Mouse (Mus musculus) heart, embryonic 14.5 days (tissue): ENCODE results near the gene Rcbtb2. TPM values are rescaled to one million over a fixed set of nuclear protein-coding genes. Genes with fewer than 3 reads are reported as not detected.
"Not testable (repeated sequence)": the region's sequence is repeated elsewhere in the genome, so short reads cannot be mapped to it uniquely, and the experiment has no call there.

Experiments used
- ATAC-seq: fragments of 200-750 bp; cut with Nextera tagmentation; 2 replicates; pipeline ENCODE4 v1.8.0; 2017; ENCODE audit warnings: low read depth, moderate TSS enrichment; ENCODE audit not compliant: insufficient number of reproducible peaks, insufficient read depth, low FRiP score
- H3K27ac ChIP-seq, 2 experiments: fragments of 200-500 bp in 1 of 2; fragments of 300-500 bp in 1 of 2; sonication (generic) in 1 of 2; replicated peaks in 1 of 2; 2 replicates each; pipeline ENCODE4 v1.5.1; 2012 to 2014; ENCODE audit warnings: low read depth in 2 of 2, low read length in 2 of 2, control low read depth in 1 of 2, mild to moderate bottlenecking in 1 of 2, mixed read lengths in 1 of 2; ENCODE audit not compliant: control insufficient read depth in 1 of 2, insufficient read depth in 1 of 2
- H3K27me3 ChIP-seq: fragments of 300-500 bp; sonication (generic); 2 replicates; pipeline ENCODE4 v1.6.1; 2014; ENCODE audit warnings: mild to moderate bottlenecking, low read length, control low read depth; ENCODE audit not compliant: control insufficient read depth, insufficient read depth
- H3K36me3 ChIP-seq: fragments of 300-500 bp; sonication (generic); 2 replicates; pipeline ENCODE4 v1.6.1; 2014; ENCODE audit warnings: mild to moderate bottlenecking, control low read depth, low read length, mixed read lengths; ENCODE audit not compliant: control insufficient read depth, insufficient read depth
- H3K4me1 ChIP-seq, 2 experiments: fragments of 200-500 bp in 1 of 2; fragments of 300-500 bp in 1 of 2; sonication (generic) in 1 of 2; 2 replicates each; pipeline ENCODE4 v1.6.1; 2012 to 2014; ENCODE audit warnings: low read length in 2 of 2, control low read depth in 1 of 2, mixed read lengths in 1 of 2; ENCODE audit not compliant: control insufficient read depth in 2 of 2, insufficient read depth in 2 of 2
- H3K4me2 ChIP-seq: fragments of 300-500 bp; sonication (generic); 2 replicates; pipeline ENCODE4 v1.6.1; 2014; ENCODE audit warnings: mild to moderate bottlenecking, low read length
- H3K4me3 ChIP-seq, 2 experiments: fragments of 200-500 bp in 1 of 2; fragments of 300-500 bp in 1 of 2; sonication (generic) in 1 of 2; 2 replicates each; pipeline ENCODE4 v1.5.1; 2012 to 2014; ENCODE audit warnings: low read length in 2 of 2, mild to moderate bottlenecking in 2 of 2, control low read depth in 1 of 2, low read depth in 1 of 2, moderate library complexity in 1 of 2; ENCODE audit not compliant: control insufficient read depth in 1 of 2, insufficient read depth in 1 of 2
- H3K9ac ChIP-seq: fragments of 300-500 bp; sonication (generic); 2 replicates; pipeline ENCODE4 v1.6.1; 2014; ENCODE audit warnings: mild to moderate bottlenecking, low read length
- H3K9me3 ChIP-seq: fragments of 300-500 bp; sonication (generic); 2 replicates; pipeline ENCODE4 v1.6.1; 2016; ENCODE audit warnings: low read length, control low read depth; ENCODE audit not compliant: control insufficient read depth
- WGBS: fragments of 180-500 bp; shearing (Covaris S2); extraction: QIAGEN DNeasy Blood & Tissue Kit; methylation state at CpG from one replicate; pipeline ENCODE4 v1.1.7; 2014; 5-methylcytosine and 5-hydroxymethylcytosine counted together
- polyA plus RNA-seq: library from polyadenylated mRNA; unstranded; fragments of >200 nt; fragmentation: Nextera tagmentation; extraction: Ambion mirVana; gene quantifications from 2 replicates; pipeline ENCODE4 v1.2.1, GENCODE M21; 2014

The Rcbtb2 gene
- polyA plus RNA-seq, 1 experiment from 2014 or later, result 70.8 TPM

DNA sequence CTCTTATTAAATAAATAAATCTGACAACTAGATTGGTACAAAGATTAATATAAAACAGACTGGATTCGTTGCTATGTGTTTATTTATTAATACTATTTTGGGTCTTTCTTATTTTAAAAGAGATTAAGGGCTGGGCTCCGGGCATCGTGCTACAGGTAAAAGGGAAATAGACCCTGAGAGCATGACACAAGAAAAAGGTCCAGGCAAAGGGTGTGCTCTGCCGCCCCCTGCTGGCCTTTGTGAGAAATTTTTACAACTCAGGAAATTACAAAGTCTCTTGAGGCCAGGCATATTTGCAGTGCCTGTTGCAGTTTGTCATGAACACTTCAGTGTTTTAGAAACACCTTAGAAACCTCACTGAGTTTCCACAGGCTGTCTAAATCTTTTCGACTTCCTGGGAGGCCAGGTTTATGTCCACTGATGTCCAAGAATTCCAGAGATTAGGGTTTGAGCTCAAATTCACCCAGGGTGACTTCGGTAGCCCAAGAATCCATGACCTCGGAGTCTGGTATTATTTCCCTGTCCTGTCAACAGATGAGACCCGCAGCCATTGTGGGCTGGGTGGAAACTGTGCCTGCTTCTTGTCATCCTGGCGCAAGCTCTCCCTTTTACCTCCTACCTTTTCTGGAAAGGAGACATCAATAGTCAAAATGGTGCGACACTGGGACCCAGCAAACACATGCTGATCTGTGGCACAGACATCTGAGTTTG, 24.0 kb upstream of the Rcbtb2 start:
- Histone ChIP-seq H3K4me1 (no peaks in the 10 kb centered on the region; a peak in 1 of 4 replicates), H3K4me2 (no peak overlapping the region), H3K27ac (no peak overlapping the region), H3K9me3 (no peaks in the 10 kb centered on the region), H3K36me3 (no peaks in the 10 kb centered on the region), H3K27me3 (peaks cover 15% of the 10 kb centered on the region), H3K9ac (no peak overlapping the region), H3K4me3 (no peak overlapping the region)
- 30% methylated on average over 10 of the region's 10 CpGs for WGBS
- no peak for ATAC-seq

DNA sequence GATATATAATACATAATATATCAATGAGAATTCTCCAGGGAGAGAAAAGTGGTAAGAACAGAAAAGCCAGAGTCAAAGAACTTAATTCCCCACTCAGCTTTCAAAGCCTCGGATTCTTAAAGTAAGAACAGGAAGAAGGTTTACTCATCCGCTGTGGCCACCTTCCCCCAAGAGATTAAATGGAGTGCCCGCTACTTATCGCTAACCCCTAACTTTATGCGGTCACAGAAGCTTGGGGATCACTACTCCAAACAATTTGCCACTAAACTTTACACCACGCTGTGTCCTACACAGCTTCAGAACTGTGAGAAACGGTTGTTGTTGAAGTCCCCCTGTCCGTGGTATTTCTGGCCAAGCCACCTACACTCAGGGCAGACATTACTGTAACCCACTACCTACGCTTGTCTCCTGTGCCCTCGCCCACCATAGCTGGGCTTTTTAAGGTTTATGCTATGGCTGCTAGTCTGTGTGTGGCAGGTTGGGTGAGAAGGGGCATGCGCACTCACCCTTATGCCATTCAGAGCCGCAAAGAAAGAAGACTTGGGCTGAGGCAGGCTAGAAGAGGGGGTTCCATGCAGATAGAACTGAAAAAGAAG, 20.5 kb upstream of the Rcbtb2 start:
- no peak overlapping the region for H3K27ac ChIP-seq
- H3K9ac ChIP-seq, result no peak overlapping the region
- no peaks in the 10 kb centered on the region; a peak in 1 of 4 replicates for H3K4me1 ChIP-seq
- peaks cover 14% of the 10 kb centered on the region for H3K27me3 ChIP-seq
- no peak for ATAC-seq
- no peaks in the 10 kb centered on the region for H3K9me3 ChIP-seq
- no peak overlapping the region for H3K4me3 ChIP-seq
- H3K4me2 ChIP-seq, result no peak overlapping the region
- H3K36me3 ChIP-seq, result no peaks in the 10 kb centered on the region
- 48% methylated on average over 12 of the region's 12 CpGs for WGBS

- H3K36me3 ChIP-seq, H3K27ac ChIP-seq, H3K4me3 ChIP-seq, H3K27me3 ChIP-seq, ATAC-seq, H3K9me3 ChIP-seq, H3K4me1 ChIP-seq, H3K4me2 ChIP-seq, H3K9ac ChIP-seq: not testable (repeated sequence)
- WGBS, result 30% methylated on average over 4 of the region's 4 CpGs
Measured at GRCm38 (mm10) chr14:73102986-73103385, 19.9 kb upstream of the Rcbtb2 start.

DNA sequence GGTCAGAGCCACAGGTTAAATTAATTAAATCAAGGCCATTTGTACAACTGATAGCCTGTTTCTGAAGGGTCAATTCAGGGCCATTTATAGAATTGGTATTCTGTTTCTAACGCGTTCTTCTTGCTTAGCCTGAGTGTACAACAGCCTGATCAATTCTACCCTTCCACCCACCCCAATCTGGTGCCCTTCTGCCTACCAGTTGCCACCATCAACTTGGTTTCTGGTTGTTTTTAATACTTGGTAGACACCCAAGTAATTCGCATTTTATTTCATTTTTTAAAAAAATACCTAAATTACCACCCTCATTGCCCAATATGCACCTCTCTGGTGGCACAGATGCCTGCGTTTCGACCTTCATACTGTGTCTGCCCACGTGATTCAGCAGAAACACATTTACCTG, 17.9 kb upstream of the Rcbtb2 start:
- Histone ChIP-seq H3K4me1 (no peaks in the 10 kb centered on the region; a peak in 1 of 4 replicates), H3K9me3 (no peaks in the 10 kb centered on the region), H3K4me3 (no peak overlapping the region), H3K27ac (no peak overlapping the region), H3K27me3 (peaks cover 6% of the 10 kb centered on the region), H3K9ac (no peak overlapping the region), H3K36me3 (no peaks in the 10 kb centered on the region), H3K4me2 (no peak overlapping the region)
- 73% methylated on average over 6 of the region's 6 CpGs for WGBS
- no peak for ATAC-seq

GRCm38 (mm10) chr14:73105407-73106185, 17.2 kb upstream of the Rcbtb2 start:
- Histone ChIP-seq H3K27ac (no peak overlapping the region), H3K36me3 (no peaks in the 10 kb centered on the region), H3K27me3 (peaks cover 3% of the 10 kb centered on the region), H3K9ac (no peak overlapping the region), H3K4me3 (no peak overlapping the region), H3K4me1 (no peaks in the 10 kb centered on the region; a peak in 1 of 4 replicates), H3K4me2 (no peak overlapping the region), H3K9me3 (no peaks in the 10 kb centered on the region)
- ATAC-seq, result no peak
- WGBS, result 61% methylated on average over 11 of the region's 11 CpGs

DNA sequence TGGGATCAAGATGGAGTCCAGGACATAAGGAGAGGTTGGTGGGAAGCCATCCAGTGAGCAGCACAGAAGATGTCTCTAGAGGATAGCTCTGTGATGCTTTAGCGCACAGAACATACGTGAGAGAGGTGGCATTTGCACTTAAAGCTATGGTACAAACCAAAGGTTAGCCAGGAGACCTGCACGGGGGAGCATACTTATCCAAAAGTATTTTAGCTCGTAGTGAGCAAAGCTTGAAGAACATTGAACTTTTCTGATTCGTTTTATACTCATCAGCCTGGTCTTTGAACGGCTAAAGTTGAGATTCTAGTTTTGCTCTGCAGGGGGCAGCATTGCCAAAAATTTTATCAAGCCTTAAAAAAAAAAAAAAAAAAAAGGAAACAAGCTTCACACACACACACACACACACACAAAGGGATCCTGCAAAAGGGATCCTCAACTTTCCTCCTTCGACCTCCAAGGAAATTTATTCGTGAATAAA, 16.6 kb upstream of the Rcbtb2 start:
- no peak overlapping the region for H3K9ac ChIP-seq
- H3K4me2 ChIP-seq, result no peak overlapping the region
- H3K9me3 ChIP-seq, result no peaks in the 10 kb centered on the region
- no peak for ATAC-seq
- H3K36me3 ChIP-seq, result no peaks in the 10 kb centered on the region
- no peak overlapping the region for H3K4me3 ChIP-seq
- WGBS, result 25% methylated on average over 8 of the region's 8 CpGs
- no peaks in the 10 kb centered on the region; a peak in 1 of 4 replicates for H3K4me1 ChIP-seq
- H3K27me3 ChIP-seq, result no peaks in the 10 kb centered on the region
- H3K27ac ChIP-seq, result no peak overlapping the region

DNA sequence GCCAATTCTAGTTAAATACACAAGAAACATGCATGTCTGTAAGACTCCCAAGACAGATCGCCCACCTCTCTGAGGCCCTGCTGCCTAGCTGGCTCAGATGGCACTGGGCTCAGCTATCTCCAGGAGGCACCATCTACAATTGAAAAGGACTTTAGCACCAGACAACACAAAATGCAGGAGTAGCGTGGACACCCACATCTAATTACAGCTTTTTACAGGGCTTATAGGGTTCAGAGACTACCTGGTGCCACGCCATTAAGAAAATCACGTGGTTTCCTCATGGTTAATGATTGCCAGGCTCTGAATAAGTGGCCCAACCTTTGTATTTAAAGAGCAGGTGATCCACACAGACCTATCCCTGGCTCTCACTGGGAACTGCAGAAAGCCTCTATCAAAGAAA, 15.9 kb upstream of the Rcbtb2 start:
- Histone ChIP-seq H3K36me3 (no peaks in the 10 kb centered on the region), H3K27me3 (no peaks in the 10 kb centered on the region), H3K9ac (no peak overlapping the region), H3K4me2 (no peak overlapping the region), H3K4me3 (no peak overlapping the region), H3K9me3 (no peaks in the 10 kb centered on the region), H3K4me1 (peaks cover 0 to under 1% of the 10 kb centered on the region in 2 experiments; a peak in 2 of 4 replicates), H3K27ac (no peak overlapping the region)
- ATAC-seq, result no peak
- 63% methylated on average over 4 of the region's 4 CpGs for WGBS
